Mouse (Mus musculus) E14TG2a.4 (cell line): Measurements from ENCODE around the gene Kcnip1.
A peak's percentile ranks its signal among the peaks of the same experiment; 100 is the strongest.

Experiments used
- H3K27me3 ChIP-seq: 2 replicates; pipeline ENCODE4 v1.6.1; 2014; ENCODE audit warnings: low read length, control low read depth; ENCODE audit not compliant: insufficient read depth
- H3K36me3 ChIP-seq: 2 replicates; pipeline ENCODE4 v1.6.1; 2014; ENCODE audit warnings: low read length, control low read depth; ENCODE audit not compliant: insufficient read depth
- H3K4me1 ChIP-seq: replicated peaks from 2 replicates; pipeline ENCODE4 v1.6.1; 2014; ENCODE audit warnings: low read depth, low read length, control low read depth
- H3K4me3 ChIP-seq: replicated peaks from 2 replicates; pipeline ENCODE4 v1.5.1; 2014; ENCODE audit warnings: mild to moderate bottlenecking, low read length
- H3K9me3 ChIP-seq: 2 replicates; pipeline ENCODE4 v1.6.1; 2014; ENCODE audit warnings: low read length, control low read depth
- CTCF ChIP-seq: conservative IDR thresholded peaks from 2 replicates; pipeline ENCODE4 v1.5.1; 2014; ENCODE audit warnings: low read length
- NANOG ChIP-seq: IDR thresholded peaks from 2 replicates; pipeline ENCODE4 v1.6.1; 2014; ENCODE audit warnings: borderline replicate concordance, low read length, mixed read lengths
- POU5F1 ChIP-seq: IDR thresholded peaks from 2 replicates; pipeline ENCODE4 v1.6.1; 2014; ENCODE audit warnings: low read length, borderline replicate concordance

Kcnip1 gene

DNA sequence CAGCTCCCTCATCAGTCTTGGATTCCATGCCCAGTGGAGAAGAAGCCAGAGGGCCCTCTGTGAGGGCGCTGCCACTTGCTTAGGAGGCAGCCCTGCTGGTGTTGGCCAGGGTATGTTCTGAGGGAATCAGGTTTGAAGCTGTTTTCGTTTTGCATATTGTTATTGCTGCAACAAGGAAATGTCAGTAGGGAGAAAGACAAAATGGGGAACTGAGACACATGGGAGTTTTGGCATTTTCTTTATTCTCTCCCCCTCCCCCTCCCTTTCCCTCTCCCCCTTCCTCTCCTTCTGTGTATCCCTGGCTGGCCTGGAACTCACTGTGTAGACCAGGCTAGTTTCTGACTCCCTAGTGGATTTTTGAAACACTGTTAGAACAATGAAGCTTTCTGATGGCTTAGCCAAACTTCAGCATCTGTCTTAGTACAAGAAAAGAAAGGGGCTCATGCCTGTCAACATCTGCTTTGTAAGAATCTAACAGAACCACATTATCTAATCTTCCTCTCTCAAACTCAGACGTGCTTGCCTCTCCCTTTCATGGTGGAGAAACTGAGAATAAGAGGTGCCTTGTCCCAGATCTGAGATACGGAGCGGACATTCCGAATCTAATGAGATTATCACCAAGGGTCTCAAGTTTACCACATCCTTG is 19.2 kb upstream of the Kcnip1 start:
- no peak overlapping the region for H3K4me3 ChIP-seq
- no peak for TF ChIP-seq CTCF
- no peak for TF ChIP-seq POU5F1
- TF ChIP-seq NANOG: no peak
- H3K9me3 ChIP-seq: no peaks in the 10 kb centered on the region
- peaks cover 8% of the 10 kb centered on the region for H3K4me1 ChIP-seq
- H3K27me3 ChIP-seq: peaks cover under 1% of the 10 kb centered on the region; the same call in 1 of the 2 replicates
- no peaks in the 10 kb centered on the region for H3K36me3 ChIP-seq

DNA sequence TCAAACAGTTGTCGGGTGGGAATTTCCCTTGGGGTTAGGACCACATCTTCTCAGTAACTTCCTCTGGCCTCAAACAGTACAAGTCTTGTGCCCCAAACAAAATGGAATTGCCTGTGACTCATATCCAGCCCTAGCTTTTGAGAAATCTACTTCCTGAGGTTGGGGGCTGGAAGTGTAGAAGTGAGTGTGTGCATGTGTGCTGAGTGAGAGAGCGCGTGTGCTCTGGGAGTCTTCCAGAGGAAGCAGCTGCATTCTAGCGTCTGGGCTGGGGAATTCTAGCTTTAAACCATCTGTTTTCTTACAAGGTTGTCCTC is 17.9 kb upstream of the Kcnip1 start:
- H3K4me1 ChIP-seq: peaks cover 8% of the 10 kb centered on the region
- no peaks in the 10 kb centered on the region for H3K36me3 ChIP-seq
- H3K27me3 ChIP-seq: peaks cover 8% of the 10 kb centered on the region; the same call in 1 of the 2 replicates
- no peaks in the 10 kb centered on the region for H3K9me3 ChIP-seq
- TF ChIP-seq CTCF (no peak), POU5F1 (no peak), NANOG (no peak)
- H3K4me3 ChIP-seq: no peak overlapping the region

- Histone ChIP-seq H3K4me1 (peaks cover 8% of the 10 kb centered on the region), H3K4me3 (no peak overlapping the region), H3K36me3 (no peaks in the 10 kb centered on the region), H3K9me3 (no peaks in the 10 kb centered on the region), H3K27me3 (peaks cover 8% of the 10 kb centered on the region; the same call in 1 of the 2 replicates)
- TF ChIP-seq POU5F1 (no peak), CTCF (no peak), NANOG (no peak)
These were observed 17.3 kb upstream of the Kcnip1 start for GRCm38 (mm10) chr11:34010133-34010858.

DNA sequence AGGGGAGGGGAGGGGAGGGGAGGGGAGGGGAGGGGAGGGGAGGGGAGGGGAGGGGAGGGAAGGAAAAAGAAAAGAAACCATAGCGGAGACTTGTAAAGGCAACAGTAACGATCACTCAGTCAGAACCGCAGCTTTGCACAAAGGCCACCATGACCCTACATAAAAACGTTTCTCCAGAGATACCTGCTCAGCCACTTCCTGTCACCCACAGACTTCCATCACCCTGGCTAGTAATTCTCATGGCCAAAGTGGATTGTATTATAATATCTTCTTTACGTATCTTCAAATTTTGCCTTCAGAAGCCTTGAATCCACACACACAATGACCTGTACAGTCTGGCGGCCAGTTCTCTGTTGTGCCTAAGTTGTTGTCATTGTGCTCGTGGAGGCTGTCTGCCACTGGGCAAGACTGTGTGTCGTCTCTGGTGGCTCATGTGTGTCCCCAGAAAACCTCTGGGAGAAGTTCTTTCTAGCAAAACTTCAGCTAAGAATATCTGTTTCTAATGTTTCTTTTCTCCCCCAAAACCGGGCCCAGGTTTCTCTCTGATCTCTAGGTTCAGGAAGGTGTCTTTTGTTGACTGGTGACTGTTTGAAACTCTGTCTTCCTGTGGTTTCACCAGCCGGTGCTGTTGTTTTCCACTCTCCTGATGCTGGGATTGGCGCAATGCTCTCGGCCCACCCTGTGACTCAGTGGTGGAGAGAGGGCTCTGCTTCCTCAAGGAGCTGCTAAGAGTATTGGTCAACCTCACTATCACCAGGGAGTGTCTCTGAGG is 16.6 kb upstream of the Kcnip1 start:
- H3K4me1 ChIP-seq: peaks cover 8% of the 10 kb centered on the region
- no peaks in the 10 kb centered on the region for H3K9me3 ChIP-seq
- H3K36me3 ChIP-seq: no peaks in the 10 kb centered on the region
- TF ChIP-seq NANOG: no peak
- TF ChIP-seq POU5F1: no peak
- no peak for TF ChIP-seq CTCF
- H3K27me3 ChIP-seq: peaks cover 11% of the 10 kb centered on the region; the same call in 1 of the 2 replicates
- no peak overlapping the region for H3K4me3 ChIP-seq

DNA sequence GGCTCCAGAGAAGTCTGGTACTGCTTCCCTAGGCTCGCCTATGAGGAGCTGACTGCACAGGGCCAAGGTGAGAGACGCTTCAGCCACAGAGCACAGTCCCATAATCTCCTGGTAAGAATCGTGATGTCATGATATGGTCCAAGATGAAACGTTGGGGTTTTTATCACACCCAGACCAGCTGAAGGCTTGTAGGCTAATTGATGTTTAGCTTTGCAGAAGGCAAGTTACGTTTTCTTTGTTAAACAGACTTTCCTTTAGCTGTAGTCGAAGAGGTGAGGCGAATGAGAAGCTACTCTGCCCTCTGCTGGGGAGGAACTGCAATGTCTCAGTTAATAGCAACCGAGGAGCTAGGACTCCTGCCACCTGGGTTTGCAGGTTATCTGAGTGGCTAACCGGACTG is 15.8 kb upstream of the Kcnip1 start:
- no peak for TF ChIP-seq NANOG
- TF ChIP-seq CTCF: peak; percentile 39
- no peak for TF ChIP-seq POU5F1
- Histone ChIP-seq H3K4me3 (no peak overlapping the region), H3K36me3 (no peaks in the 10 kb centered on the region), H3K4me1 (peaks cover 8% of the 10 kb centered on the region), H3K9me3 (no peaks in the 10 kb centered on the region), H3K27me3 (peaks cover 14% of the 10 kb centered on the region)

DNA sequence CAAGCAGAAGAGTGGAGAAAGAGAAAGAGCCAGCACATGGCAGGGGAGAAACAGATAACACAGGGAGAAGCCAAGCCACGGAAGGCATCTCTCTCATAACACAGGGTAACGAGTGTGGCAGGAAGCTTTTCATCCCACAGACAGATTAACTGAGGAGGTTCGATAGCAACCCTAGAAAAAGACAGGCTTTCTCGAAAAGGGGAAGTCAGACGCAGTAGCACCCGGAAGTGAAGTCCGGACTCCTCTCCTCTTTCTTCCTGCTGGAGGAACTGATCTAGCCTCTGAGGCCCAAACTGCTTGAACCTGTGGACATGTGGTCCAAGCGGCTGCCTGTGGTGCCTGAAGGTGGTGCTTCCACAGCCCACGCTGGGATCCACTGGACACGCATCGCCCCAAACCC is 15.3 kb upstream of the Kcnip1 start:
- no peaks in the 10 kb centered on the region for H3K36me3 ChIP-seq
- peaks cover 14% of the 10 kb centered on the region for H3K27me3 ChIP-seq
- TF ChIP-seq CTCF (no peak), NANOG (no peak), POU5F1 (no peak)

GRCm38 (mm10) chr11:34007616-34008015 is 14.7 kb upstream of the Kcnip1 start:
- Histone ChIP-seq H3K4me3 (no peak overlapping the region), H3K27me3 (peaks cover 14% of the 10 kb centered on the region), H3K36me3 (no peaks in the 10 kb centered on the region), H3K4me1 (peaks cover 8% of the 10 kb centered on the region), H3K9me3 (no peaks in the 10 kb centered on the region)
- TF ChIP-seq NANOG (no peak), CTCF (no peak), POU5F1 (no peak)

More for the DNA sequence above, 15.3 kb upstream of the Kcnip1 start:
- H3K9me3 ChIP-seq: no peaks in the 10 kb centered on the region
- peaks cover 8% of the 10 kb centered on the region for H3K4me1 ChIP-seq
- no peak overlapping the region for H3K4me3 ChIP-seq

DNA sequence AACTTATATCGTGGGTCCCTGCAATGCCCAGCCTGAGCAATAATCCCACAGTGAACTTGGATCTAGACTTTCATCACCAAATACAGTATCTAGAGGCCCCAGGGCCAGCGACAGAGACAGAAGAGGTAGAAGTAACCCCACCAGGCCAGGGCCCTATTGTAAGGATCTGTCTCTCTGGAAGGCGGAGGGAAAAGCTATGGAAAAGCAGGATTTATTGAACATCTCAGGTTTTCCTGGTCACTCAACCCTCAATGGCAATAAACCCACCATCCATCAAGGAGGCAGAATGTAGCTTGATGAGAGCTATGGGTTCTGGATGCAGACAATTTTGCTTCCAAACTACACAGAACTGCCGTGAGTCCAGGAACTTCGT is 9.6 kb upstream of the Kcnip1 start:
- Histone ChIP-seq H3K9me3 (no peaks in the 10 kb centered on the region), H3K36me3 (no peaks in the 10 kb centered on the region), H3K4me1 (no peaks in the 10 kb centered on the region), H3K27me3 (peaks cover 27% of the 10 kb centered on the region), H3K4me3 (no peak overlapping the region)
- TF ChIP-seq NANOG (no peak), POU5F1 (no peak), CTCF (no peak)
